Mouse (Mus musculus) T-helper 2 cell (primary cell): ENCODE data around the gene 1700020N15Rik.

Source experiments
- in situ Hi-C: fragments of 300-600 bp; cut with MboI, MseI; formaldehyde crosslinking; loops from one replicate; pipeline ENCODE4 v1.15.1; 2025; ENCODE audit warnings: high pct_unique_total_duplicates

The 1700020N15Rik gene

DNA sequence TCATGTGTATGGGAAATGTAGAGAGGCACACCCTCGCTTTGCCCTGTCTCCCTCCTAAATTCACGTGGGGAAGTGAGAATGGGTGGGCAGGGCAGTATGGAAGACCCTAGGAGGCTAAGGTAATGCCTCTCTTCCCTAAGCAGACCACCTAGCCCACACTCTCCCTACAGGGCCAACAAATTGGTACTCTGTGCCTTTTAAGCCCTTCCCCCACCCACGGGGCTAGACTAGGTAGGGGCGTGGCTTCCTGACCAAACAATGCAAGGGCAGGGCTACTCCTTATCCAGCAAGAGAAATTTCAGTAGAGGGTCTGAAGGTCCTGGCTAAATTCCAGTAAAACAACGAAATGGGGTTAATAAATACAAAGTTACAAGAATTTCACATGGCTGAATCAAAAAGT is at the start of gene 1700020N15Rik:
TSS of gene 1700020N15Rik (plus strand) at position 301 of the 400 bp plus-strand sequence.
- in situ Hi-C loops: loop anchor here (10.0 kb wide), 1 partner anchor 1050 kb away; the partner anchor contains the start of gene Gm6812

DNA sequence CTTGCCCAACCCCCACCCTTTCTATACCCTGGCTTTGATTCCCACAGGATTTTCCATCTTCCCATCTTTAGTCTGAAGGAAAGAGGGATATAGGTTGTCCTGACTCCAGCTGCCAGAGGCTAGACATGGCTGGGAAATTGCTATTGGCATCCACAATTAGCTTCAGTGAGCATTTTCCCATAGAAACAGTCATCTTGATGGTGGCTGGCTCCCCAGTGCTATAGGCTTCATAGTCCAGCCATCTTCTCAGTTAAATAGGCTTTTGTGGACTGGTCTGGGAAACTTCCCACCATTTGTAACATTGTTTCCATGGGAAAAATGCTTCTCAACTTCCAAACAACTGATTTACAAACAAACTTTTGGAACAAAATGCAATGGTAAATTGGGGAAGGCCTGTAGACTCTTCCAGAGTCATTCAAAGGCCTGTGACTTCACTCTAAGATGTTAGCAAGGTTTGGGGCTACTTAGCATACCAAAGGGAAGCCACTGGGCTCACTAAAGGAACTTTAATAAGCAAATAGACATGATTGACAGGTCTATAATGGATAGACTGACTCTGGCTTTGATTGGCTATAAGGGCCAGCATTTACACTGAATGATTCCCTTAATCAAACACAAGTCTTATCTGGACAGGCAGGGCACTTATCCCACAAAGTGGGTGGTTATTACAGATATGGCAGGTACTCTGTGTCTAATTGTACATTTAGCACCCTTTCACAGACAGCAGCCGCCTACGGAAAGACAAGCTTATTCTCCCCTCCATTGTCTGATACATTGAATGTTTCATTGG is 31.9 kb downstream of the 1700020N15Rik start:
- in situ Hi-C loops: no loop called here
